Mouse (Mus musculus) monocyte, adult 5-6 weeks (primary cell): ENCODE data around the gene Thoc2. TPM values are rescaled to one million over a fixed set of nuclear protein-coding genes. Genes with fewer than 3 reads are reported as not detected.
A peak's percentile ranks its signal among the peaks of the same experiment; 100 is the strongest.
"Not testable (repeated sequence)": the region's sequence is repeated elsewhere in the genome, so short reads cannot be mapped to it uniquely, and the experiment has no call there.

Source experiments
- ATAC-seq: fragments of 153-309, 156-312 bp; replicated peaks from 2 replicates; pipeline ENCODE4 v1.8.0; 2017; ENCODE audit warnings: mild to moderate bottlenecking; ENCODE audit not compliant: low TSS enrichment, insufficient number of reproducible peaks, severe bottlenecking, poor library complexity, low FRiP score
- total RNA-seq: library from RNA; stranded (forward); fragments of 200-1000, 200-491, 200-594 nt; gene quantifications from 3 replicates; pipeline ENCODE4 v1.2.3, GENCODE M21; 2017

The Thoc2 gene
- total RNA-seq, result 111 to 175 TPM (median 143 TPM) in 3 replicates

DNA sequence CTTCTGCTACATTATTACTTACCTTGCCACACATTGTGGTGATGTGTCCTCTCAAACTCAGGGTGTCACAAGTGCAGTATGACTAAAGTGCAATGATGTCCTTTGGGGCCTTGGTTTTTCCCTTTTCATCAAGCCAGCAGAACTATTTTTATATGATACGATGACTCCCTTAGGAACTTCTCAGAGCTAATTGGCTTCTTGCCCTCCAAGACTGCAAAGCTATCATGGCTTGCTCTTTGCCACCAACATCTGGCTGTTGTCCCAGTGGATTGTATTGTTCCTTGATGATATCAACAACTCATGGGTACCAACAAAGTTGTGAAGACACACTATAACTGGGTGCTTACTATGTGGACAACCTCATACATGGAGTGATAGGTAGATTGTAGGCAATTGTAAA lies at the start of gene Thoc2:
TSS of gene Thoc2 (minus strand) at position 101 of the 400 bp plus-strand sequence.
- no peak for ATAC-seq

DNA sequence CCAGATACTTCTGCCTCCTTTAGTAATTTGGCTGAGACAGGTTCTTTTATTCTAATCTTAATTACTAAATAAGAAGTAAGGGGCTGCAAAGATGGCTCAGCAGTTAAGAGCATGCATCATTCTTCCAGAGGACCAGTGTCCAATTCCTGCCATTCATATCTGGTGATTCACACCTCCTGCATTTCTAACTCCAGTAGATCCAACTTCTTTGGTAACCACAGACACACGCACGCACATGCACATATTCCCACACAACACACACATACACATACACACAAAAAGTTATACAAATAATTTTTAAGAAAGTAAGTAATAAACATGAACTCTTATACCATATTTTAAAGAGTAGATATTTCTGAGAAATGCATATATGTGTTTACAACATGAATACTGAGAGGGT lies 49.6 kb upstream of the Thoc2 start:
- no peak for ATAC-seq

DNA sequence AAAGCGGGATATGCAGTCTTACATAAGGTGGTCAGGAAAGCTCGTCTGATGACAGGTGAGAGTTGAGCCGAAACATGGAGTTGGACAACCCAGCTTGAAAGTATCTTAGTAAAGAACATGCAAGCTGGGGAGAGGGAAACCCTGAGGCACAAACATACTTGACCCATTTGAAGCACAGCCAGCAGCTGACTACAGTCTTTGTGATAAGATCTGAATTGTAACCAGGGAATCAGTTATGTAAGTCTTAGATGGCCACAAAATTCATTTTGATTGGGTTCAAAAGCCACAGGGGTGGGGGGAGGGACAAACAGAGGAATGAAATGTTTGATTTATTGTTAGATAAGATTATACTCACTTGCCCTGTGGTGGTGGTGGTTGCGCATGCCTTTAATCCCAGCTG lies 48.9 kb upstream of the Thoc2 start:
- no peak for ATAC-seq

DNA sequence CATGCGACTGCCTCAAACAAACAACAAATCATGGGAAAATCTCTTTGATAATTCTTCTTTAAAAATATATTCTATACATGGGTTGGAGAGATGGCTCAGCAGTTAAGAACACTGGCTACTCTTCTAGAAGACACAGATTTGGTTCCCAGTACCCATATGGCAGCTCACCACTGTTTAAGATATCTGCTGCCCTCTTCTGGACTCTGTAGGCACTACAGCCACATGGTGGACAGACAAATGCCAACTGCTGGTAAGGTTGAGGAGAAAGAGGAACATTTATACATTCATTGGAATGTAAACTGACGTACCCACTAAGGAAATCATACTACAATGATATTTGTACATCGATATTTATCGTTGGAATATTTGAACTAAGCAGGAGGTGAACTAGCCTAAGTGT lies 36.7 kb upstream of the Thoc2 start:
- ATAC-seq, result no peak

DNA sequence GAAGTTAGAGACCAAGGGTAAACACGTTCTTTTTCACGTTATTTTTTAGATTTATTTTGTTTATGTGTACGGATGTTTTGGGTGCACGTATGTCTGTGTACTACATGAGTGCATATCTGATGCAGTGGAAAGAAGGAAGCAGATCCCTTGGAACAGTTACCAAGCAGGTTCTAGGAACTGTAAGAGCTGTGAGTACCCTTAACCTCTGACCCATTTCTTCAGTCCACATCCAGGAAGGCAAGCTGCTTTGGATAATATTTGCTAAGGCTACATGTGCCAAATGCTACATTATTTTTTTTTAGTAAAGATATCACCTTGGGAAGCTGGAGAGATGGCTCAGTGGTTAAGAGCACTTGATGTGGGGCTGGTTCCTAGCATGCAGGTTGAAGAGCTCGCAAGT lies 21.4 kb upstream of the Thoc2 start:
- ATAC-seq, result no peak

DNA sequence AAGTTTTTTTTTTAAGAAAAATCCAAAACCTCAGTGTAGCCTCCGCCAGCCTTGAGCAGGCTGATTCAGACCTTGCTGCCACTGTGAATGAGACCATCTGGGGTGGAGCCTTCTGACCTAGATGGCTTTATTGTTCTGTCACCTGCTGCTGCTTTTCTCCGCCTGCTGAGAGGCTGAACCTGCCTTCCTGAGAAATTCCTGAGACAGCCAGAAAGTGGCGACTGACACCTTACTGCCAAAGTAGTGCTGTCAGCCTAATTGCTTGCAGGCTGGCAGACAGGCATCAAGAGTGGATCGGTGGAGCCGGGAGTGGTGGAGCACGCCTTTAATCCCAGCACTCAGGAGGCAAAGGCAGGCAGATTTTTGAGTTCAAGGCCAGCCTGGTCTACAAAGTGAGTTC lies 11.3 kb upstream of the Thoc2 start:
- not testable (repeated sequence) for ATAC-seq

DNA sequence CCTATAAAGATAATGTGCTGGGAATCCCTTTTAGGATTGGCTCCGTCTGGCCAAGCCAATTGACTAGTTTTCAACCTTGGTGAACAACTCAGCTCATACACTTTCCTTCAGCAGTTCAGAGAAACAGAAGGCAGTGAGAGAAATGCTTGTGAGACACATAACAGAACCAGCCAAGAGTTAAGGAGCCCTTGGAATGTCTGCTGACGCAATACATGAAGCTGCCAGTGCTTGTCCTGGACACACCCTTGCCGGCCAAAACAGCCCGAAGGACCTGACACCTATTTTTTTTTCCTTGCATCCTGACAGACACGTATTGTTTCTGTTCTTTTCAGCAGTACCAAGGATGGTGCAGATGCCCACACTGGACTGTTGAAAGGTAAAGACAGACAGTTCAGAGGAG lies 4.2 kb upstream of the Thoc2 start:
- ATAC-seq, result no peak

DNA sequence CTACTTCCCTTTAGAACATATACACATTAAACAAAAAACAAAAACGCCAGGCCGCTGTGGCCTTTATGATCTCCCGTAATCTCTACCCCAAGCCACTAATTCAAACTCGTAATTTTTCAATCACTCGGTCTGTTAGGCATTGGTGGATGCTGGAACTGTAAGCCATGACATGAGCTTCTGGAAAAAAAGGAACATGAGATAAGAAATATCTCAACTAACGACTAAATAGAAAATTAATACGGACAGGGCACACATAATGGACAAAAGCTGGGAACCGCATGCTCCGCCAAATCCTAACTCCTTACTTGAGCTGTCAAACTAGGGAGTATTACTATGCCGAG lies 8.4 kb downstream of the Thoc2 start:
- no peak for ATAC-seq

DNA sequence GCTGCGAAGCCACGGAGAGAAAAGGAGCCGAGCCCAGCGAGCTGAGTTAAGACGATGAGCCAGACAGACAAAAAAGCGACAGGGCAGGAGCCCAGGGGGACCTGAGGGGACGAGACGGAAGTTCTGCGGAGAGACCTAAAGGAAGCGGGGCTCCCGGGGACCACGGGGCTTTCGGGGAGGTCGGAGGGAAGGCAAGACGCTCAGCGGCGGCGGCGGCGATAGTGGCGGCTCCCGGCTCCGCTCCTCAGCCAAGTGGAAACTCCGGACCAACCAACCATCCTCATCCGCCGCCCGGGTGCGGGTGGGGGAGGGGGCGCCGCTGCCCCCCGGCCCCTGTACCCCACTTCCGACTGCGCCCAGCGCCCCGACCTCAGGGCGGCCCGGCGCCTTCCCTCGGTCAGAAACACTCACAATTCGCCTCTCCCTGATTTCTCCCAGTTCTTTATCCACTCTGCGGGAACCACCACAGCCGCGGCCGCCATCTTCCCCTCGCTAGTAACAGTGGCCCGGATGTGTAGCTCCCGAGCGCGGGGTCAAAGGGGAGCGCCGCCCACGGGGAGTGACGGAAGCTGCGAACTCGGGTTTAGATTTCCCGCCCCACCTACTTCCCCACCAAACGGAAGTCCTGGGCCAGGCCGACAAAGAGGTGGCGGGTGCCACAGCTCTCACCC lies 8.9 kb downstream of the Thoc2 start:
- ATAC-seq, result peak; percentile 99

DNA sequence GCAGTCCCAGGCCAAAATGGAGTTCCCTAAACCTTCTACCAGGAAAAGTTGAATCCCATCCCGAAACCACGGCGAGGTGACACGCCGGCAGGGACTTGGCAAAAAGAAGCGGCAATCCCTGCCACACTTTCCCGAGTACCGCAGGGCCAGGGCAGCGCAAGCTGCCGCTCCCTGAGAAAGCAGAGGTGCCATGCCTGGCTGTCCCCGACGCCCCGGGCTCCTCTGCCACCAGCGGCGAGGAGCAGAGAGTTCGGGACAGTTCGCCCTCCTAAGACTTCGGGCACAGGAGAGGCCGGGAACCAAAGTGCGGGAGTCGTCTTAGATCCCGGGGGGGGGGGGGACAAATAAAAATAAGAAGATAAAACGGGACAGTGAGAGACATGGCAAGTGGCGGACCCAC lies 9.5 kb downstream of the Thoc2 start:
- ATAC-seq, result no peak

DNA sequence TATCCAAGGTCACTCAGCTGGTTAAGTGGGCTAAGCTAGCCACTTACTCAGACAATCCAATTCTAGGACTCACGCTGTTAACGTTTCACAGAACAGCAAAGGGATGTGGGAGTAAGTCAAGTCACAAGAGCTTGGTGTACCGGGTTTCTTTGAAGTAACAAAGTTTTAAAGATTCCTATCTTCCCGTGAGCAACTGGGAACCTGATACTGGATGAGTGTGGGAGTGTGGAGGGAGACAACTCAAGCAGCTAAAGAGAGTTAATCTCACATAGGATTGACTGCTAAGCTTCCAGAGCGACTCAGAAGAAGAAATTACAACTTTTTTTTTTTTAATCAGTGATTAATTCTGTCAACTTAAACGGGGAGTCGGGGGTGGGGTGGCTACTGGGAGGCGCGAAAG lies 10.0 kb downstream of the Thoc2 start:
- ATAC-seq, result no peak

DNA sequence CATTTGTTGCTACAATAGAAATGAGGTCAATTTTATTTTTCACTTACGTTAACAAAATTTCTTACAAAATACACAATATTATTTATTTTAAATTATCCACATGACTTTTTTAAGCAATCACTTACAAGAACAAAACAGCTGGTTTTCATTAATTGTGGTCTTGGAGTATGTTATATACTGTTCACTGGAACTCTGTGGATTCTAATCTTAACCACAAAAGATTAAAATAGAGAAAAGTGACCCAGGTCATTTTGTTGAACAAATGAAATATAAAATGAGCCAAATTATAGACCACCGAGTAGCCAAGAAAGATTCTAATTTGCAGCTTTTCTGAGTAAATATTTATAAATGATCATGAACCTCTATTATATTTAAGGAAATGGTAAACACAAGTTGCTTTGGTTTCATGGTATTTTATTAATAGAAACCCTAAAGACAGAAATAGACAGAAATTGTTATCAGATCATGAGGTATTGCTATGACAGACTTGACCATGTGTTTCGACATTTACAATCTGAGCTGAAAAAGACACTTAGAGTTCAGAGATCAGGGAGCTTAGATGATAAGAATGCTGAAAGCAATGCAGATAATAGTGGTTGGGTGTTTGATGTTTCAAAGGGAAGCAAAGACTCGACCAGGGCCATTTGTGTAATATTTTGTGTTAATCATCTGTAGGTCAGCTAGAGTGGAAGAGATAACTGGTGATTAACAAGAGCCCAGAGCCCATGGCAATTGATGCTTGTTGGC lies 35.5 kb downstream of the Thoc2 start:
- ATAC-seq, result no peak

DNA sequence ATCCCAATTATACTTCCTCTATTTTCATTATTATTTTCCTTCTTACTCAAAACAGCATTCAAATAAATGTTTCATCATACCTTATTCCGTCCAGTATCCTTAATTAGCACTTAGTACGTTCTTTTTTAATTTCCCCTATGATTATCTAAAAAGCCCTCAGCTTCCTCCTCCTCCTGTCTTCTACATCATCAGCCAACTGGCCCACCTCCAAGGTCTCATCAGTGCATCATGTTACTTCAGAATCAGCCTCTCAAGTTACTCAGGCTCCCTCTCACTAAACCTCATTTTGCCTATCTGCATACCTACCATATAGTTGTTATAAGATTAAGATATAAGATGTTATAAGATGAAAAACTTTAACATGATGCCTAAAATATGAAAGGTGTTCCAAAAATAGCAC lies 43.9 kb downstream of the Thoc2 start:
- ATAC-seq, result no peak

DNA sequence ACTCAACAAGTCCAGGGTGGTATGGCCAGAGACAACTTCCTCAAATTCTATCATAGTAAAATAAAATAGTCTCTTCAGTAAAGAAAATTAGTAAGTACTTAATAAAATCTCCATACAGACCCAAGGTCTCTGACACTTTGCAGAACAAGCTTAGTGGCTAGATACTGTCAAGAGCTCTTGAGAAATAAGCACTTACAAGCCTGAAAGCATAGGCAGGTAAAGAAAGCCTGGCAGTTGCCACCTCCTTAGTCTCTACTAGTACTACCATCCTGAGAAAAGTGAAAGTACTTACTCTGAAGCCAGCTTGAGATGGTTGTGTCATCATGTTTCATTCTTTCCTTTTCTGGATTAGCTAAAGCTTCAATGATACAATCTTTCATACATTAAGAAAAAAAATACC lies 82.7 kb downstream of the Thoc2 start:
- ATAC-seq, result no peak

DNA sequence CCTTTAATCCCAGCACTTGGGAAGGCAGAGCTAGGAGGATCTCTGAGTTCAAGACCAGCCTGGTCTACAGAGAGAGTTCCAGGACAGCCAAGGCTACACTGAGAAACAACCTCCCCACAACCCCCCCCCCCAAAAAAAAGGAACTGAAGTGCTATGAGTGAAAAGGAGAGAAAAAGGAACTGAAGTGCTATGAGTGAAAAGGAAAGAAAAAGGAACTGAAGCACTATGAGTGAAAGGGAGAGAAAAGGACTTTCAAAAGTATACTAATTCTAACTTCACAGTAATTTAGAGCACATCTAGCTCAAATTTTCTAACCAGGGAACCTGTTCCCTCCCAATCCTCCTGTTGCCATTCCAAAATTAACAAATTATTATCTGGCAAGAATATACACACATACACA lies 114.9 kb downstream of the Thoc2 start:
- no peak for ATAC-seq

DNA sequence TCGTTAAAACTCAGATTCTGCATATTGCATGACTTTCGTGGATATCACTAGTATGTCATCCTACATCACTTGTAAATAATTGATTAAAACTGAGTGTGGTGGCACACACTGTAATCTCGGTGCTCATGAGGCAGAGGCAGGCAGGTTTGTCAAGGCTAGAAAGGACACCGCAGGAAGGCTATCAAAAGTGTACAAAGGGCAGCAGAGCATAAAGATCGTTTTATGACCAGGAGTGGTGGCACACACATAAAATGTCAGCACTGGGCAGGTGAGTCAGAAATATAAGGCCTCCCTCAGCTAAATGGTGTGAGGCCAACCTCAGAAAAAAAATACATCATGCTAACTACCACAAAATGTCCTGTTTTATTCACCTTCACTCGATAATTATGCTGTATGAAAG lies 127.2 kb downstream of the Thoc2 start:
- ATAC-seq, result no peak

Other genes starting within 250 kb of the Thoc2 start
- gene Xiap, start 139.0 kb upstream of the Thoc2 start, total RNA-seq, result 54.8 to 87.8 TPM (median 75.7 TPM) in 3 replicates
- gene Stag2, start 228.6 kb upstream of the Thoc2 start, total RNA-seq, result 312 to 329 TPM (median 314 TPM) in 3 replicates